ENCODE assay signal across 15 mouse cellular contexts in genomic region chr12:70119552-70119951, GRCm38 (mm10). TPM values are rescaled to one million over a fixed set of nuclear protein-coding genes. Genes with fewer than 3 reads are reported as not detected.
A peak's percentile ranks its signal among the peaks of the same experiment; 100 is the strongest.
DNase-seq lines count a peak whose midpoint lies in the region; ATAC-seq lines count a peak whose summit lies in the region.
"Had no signal": no experiment of that assay in that cellular context is flagged by ENCODE, and none has a peak within 500 bp of the region (broad histone marks: within the 10 kb centered on the region; RNA-seq: fewer than 3 reads in every experiment).

No protein-coding gene starts in this region.

- intact Hi-C loops in gastrocnemius, postnatal 14 days (cut with DNase I; ENCODE audit: low total_unique reads): no loop called here

- ATAC-seq in frontal cortex, adult (ENCODE audit: low TSS enrichment): 0 out of 2 replicates have a peak, but pooled peaks have one; percentile 12
- ATAC-seq in megakaryocyte, adult 5-6 weeks (ENCODE audit: poor library complexity, severe bottlenecking): peak; percentile 87
- ATAC-seq: CD4-positive, CD25-positive, alpha-beta regulatory T cell, adult 4 months; intestine, embryonic 16.5 days; midbrain, embryonic 16.5 days; Patski had no signal

- no peak for DNase-seq in frontal cortex, postnatal 10 days (ENCODE audit: low spot score in 2 of 2)
- DNase-seq in thymus, postnatal 25 days: peak; percentile 35
- no peak for DNase-seq in thymus, adult 18-20 months
- DNase-seq in MN1 (ENCODE audit: low spot score): no peak
- no peak for DNase-seq in gastrocnemius, postnatal 14 days

RNA-seq across cellular contexts. Expression of gene Nin, which starts 6.0 kb away (rescaled TPM):
- 154 and 171 TPM in 2 replicates for total RNA-seq in megakaryocyte, adult 5-6 weeks (2015)
- total RNA-seq in megakaryocyte, adult 5-6 weeks (2017): 227 and 264 TPM in 2 replicates
- total RNA-seq in gastrocnemius, postnatal 14 days (2021): 10 to 100 TPM; 21.0 to 32.1 TPM

RNA-seq across cellular contexts. Expression of gene Abhd12b, which starts 34.4 kb away (rescaled TPM):
- total RNA-seq in megakaryocyte, adult 5-6 weeks (2015): not detected in 2 replicates
- total RNA-seq in megakaryocyte, adult 5-6 weeks (2017): not detected in 2 replicates
- total RNA-seq in gastrocnemius, postnatal 14 days (2021): not detected
- total RNA-seq: adrenal gland, postnatal 4 days; gastrocnemius, postnatal 4 days; layer of hippocampus, adult 8-10 months; left cerebral cortex, postnatal 10 days had no signal

Comparison
In these comparisons a context has a peak if more than half of its experiments do, and no peak if none do; other contexts are left out.
1. RNA of gene Nin, which starts 6.0 kb away (total RNA-seq): 154 to 264 TPM in megakaryocyte, adult 5-6 weeks; 21.0 to 32.1 TPM in gastrocnemius, postnatal 14 days; every median in the first group is over 4 times any median in the second.